Mouse (Mus musculus): ENCODE measurements around the gene Snx13. TPM values are rescaled to one million over a fixed set of nuclear protein-coding genes. Genes with fewer than 3 reads are reported as not detected.
A peak's percentile ranks its signal among the peaks of the same experiment; 100 is the strongest.

Snx13 gene
- 10 to 100 TPM; 57.1 to 78.2 (median 70.0) TPM for total RNA-seq (2022)

GRCm38 (mm10) chr12:35046999-35047319 lies at the start of gene Snx13:
Gene Snx13 (plus strand): TSS chr12:35047186.
- peak; percentile 82 for DNase-seq (ENCODE audit: low spot score)

GRCm38 (mm10) chr12:34997597-34998182 lies 49.3 kb upstream of the Snx13 start:
- no peak for DNase-seq (ENCODE audit: low spot score)

GRCm38 (mm10) chr12:34998778-34999467 lies 48.1 kb upstream of the Snx13 start:
- no peak for DNase-seq (ENCODE audit: low spot score)

- no peak for DNase-seq (ENCODE audit: low spot score)
Measured at GRCm38 (mm10) chr12:35000323-35000722, 46.7 kb upstream of the Snx13 start.

- no peak for DNase-seq (ENCODE audit: low spot score)
Measured at GRCm38 (mm10) chr12:35005748-35006147, 41.2 kb upstream of the Snx13 start.

- no peak for DNase-seq (ENCODE audit: low spot score)
Measured at GRCm38 (mm10) chr12:35007851-35008250, 39.1 kb upstream of the Snx13 start.

GRCm38 (mm10) chr12:35008340-35009137 lies 38.4 kb upstream of the Snx13 start:
- DNase-seq (ENCODE audit: low spot score), result no peak

- DNase-seq (ENCODE audit: low spot score), result no peak
Measured at GRCm38 (mm10) chr12:35011462-35011861, 35.5 kb upstream of the Snx13 start.

GRCm38 (mm10) chr12:35013950-35014349 lies 33.0 kb upstream of the Snx13 start:
- DNase-seq (ENCODE audit: low spot score), result no peak

- DNase-seq (ENCODE audit: low spot score), result no peak
Measured at GRCm38 (mm10) chr12:35016056-35016455, 30.9 kb upstream of the Snx13 start.

GRCm38 (mm10) chr12:35016481-35017250 lies 30.3 kb upstream of the Snx13 start:
- no peak for DNase-seq (ENCODE audit: low spot score)

- no peak for DNase-seq (ENCODE audit: low spot score)
Measured at GRCm38 (mm10) chr12:35018679-35019237, 28.2 kb upstream of the Snx13 start.

- DNase-seq (ENCODE audit: low spot score), result no peak
Measured at GRCm38 (mm10) chr12:35021285-35021684, 25.7 kb upstream of the Snx13 start.

- no peak for DNase-seq (ENCODE audit: low spot score)
Measured at GRCm38 (mm10) chr12:35022066-35022465, 24.9 kb upstream of the Snx13 start.

- no peak for DNase-seq (ENCODE audit: low spot score)
Measured at GRCm38 (mm10) chr12:35025916-35026432, 21.0 kb upstream of the Snx13 start.

GRCm38 (mm10) chr12:35027533-35027932 lies 19.5 kb upstream of the Snx13 start:
- no peak for DNase-seq (ENCODE audit: low spot score)

- DNase-seq (ENCODE audit: low spot score), result peak; percentile 51
Measured at GRCm38 (mm10) chr12:35038668-35039570, 8.1 kb upstream of the Snx13 start.

GRCm38 (mm10) chr12:35039571-35039936 lies 7.4 kb upstream of the Snx13 start:
- DNase-seq (ENCODE audit: low spot score), result no peak

- no peak for DNase-seq (ENCODE audit: low spot score)
Measured at GRCm38 (mm10) chr12:35041964-35042363, 5.0 kb upstream of the Snx13 start.

GRCm38 (mm10) chr12:35046310-35046998 lies 532 bp upstream of the Snx13 start:
- no peak for DNase-seq (ENCODE audit: low spot score)
